Mouse (Mus musculus) midbrain, embryonic 15.5 days (tissue): ENCODE data around the gene Mea1. TPM values are rescaled to one million over a fixed set of nuclear protein-coding genes. Genes with fewer than 3 reads are reported as not detected.

Experiments
- ATAC-seq: fragments of 200-750 bp; cut with Nextera tagmentation; replicated peaks from 2 replicates; pipeline ENCODE4 v1.8.0; 2017; ENCODE audit warnings: moderate TSS enrichment
- H3K27ac ChIP-seq: fragments of 300-500 bp; sonication (generic); 2 replicates; pipeline ENCODE4 v1.5.1; 2015; ENCODE audit warnings: mild to moderate bottlenecking, inconsistent platforms
- H3K27me3 ChIP-seq: fragments of 300-500 bp; sonication (generic); replicated peaks from 2 replicates; pipeline ENCODE4 v1.6.1; 2015; ENCODE audit warnings: inconsistent platforms
- H3K36me3 ChIP-seq: fragments of 300-500 bp; sonication (generic); replicated peaks from 2 replicates; pipeline ENCODE4 v1.6.1; 2015; ENCODE audit warnings: inconsistent platforms
- H3K4me1 ChIP-seq: fragments of 300-500 bp; sonication (generic); 2 replicates; pipeline ENCODE4 v1.6.1; 2015; ENCODE audit warnings: inconsistent platforms
- H3K4me2 ChIP-seq: fragments of 300-500 bp; sonication (generic); 2 replicates; pipeline ENCODE4 v1.6.1; 2015; ENCODE audit warnings: inconsistent platforms, mild to moderate bottlenecking, moderate library complexity
- H3K4me3 ChIP-seq: fragments of 300-500 bp; sonication (generic); 2 replicates; pipeline ENCODE4 v1.5.1; 2015; ENCODE audit warnings: mild to moderate bottlenecking, inconsistent platforms
- H3K9ac ChIP-seq: fragments of 300-500 bp; sonication (generic); 2 replicates; pipeline ENCODE4 v1.6.1; 2015; ENCODE audit warnings: mild to moderate bottlenecking, inconsistent platforms
- H3K9me3 ChIP-seq: fragments of 300-500 bp; sonication (generic); 2 replicates; pipeline ENCODE4 v1.6.1; 2016; ENCODE audit warnings: inconsistent platforms
- WGBS: fragments of 180-500 bp; shearing (Covaris S2); methylation state at CpG from one replicate; pipeline ENCODE4 v1.1.7; 2015; ENCODE audit warnings: mixed read lengths; 5-methylcytosine and 5-hydroxymethylcytosine counted together
- polyA plus RNA-seq: library from polyadenylated mRNA; unstranded; fragments of >200 nt; fragmentation: Nextera tagmentation; extraction: Ambion mirVana; gene quantifications from 2 replicates; pipeline ENCODE4 v1.2.1, GENCODE M21; 2015

Gene Mea1
- polyA plus RNA-seq, 1 experiment from 2014 or later = 277 TPM

DNA sequence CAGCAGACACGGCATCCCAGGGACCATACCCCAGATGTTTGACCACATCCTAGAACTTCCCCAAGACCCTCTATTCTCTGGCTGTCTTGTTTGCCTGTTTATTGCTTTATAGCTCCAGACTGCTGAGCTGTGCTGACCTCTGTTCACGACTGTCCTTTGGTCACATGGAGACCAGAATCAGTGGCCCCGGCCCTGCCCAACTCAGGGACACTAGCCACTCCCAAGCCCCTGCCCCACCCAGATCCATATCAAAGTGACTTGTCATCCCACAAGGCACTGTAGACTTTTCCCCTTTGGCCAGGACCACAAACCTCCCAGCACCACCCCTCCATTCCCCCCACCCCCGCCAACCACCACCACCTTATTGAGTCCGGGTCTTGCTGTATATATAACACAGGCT lies 20.7 kb downstream of the Mea1 start:
- Histone ChIP-seq H3K27ac (no peak overlapping the region), H3K9ac (no peak overlapping the region), H3K4me1 (peaks cover 33% of the 10 kb centered on the region), H3K9me3 (no peaks in the 10 kb centered on the region), H3K27me3 (no peaks in the 10 kb centered on the region), H3K4me2 (no peak overlapping the region), H3K36me3 (peaks cover 5% of the 10 kb centered on the region; the same call in 1 of the 2 replicates), H3K4me3 (no peak overlapping the region)
- no peak for ATAC-seq
- WGBS = 92% methylated on average over 5 of the region's 5 CpGs

DNA sequence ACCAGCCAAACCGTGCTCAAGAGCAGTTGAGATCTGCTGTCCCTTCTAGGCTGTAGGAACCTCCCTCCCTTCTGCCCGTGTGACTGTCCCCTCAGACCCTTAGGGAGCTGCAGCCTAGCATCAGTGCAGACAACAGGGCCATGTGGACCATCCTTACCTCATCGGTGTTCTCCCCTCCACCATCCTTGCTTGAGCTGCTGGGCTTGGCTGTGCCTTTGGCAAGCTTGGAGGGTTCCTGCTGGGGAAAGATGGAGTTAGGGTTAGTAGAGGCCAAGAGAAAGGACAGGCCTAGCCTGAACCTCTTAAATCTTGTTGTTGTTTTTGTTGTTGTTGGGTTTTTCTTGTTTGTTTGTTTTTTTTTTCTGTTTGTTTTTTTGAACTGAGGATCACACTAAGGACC lies 21.3 kb downstream of the Mea1 start:
- H3K4me2 ChIP-seq = no peak overlapping the region
- no peaks in the 10 kb centered on the region for H3K27me3 ChIP-seq
- ATAC-seq = no peak
- H3K9me3 ChIP-seq = no peaks in the 10 kb centered on the region
- no peak overlapping the region for H3K27ac ChIP-seq
- H3K4me1 ChIP-seq = peaks cover 34% of the 10 kb centered on the region
- H3K36me3 ChIP-seq = peaks cover 5% of the 10 kb centered on the region; the same call in 1 of the 2 replicates
- no peak overlapping the region for H3K9ac ChIP-seq
- no peak overlapping the region for H3K4me3 ChIP-seq
- WGBS = 91% methylated on average over 3 of the region's 3 CpGs

DNA sequence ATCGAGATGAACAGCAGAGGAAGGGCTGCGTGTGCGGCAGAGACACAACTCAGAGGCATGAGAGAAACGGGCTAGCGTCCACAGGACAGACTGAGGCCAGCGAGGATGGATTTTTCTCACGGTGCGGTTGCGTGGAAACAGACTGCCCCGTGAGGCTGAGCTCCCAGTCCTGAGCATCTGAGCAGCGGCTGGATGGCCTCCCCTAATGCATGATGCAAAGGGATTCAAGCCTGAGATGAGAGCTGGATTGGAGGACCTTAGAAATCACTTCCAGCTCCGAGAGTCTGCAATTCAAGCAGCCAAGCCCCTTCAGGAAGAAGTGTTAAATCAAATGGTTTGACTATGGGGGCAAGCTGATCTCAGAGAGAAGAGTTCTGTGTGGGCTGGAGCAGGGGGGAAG lies 22.9 kb downstream of the Mea1 start:
- WGBS = 73% methylated on average over 12 of the region's 12 CpGs
- no peak overlapping the region for H3K27ac ChIP-seq

DNA sequence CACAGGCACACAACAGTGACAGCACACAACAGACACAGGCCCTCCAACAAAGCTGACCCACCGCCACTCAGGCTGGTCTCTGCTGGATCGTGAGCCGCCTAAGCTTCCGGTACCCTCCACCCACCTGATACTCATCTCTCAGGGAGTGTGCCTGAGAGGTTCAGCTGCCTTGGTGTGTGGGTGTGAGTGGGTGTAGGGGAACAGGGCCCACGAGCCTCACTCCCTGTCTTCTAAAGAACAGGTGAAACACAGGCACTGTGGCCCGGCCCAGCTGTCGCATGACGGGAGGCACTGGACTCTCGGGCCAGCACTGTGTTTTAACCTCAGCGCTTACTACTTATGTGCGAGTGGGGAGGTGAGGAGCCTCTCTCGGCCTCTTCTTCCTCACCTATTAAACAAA lies 23.5 kb downstream of the Mea1 start:
- H3K4me1 ChIP-seq = peaks cover 42% of the 10 kb centered on the region
- H3K27ac ChIP-seq = no peak overlapping the region
- H3K27me3 ChIP-seq = no peaks in the 10 kb centered on the region
- no peak for ATAC-seq
- 88% methylated on average over 12 of the region's 12 CpGs for WGBS
- no peaks in the 10 kb centered on the region for H3K9me3 ChIP-seq
- H3K36me3 ChIP-seq = peaks cover 5% of the 10 kb centered on the region; the same call in 1 of the 2 replicates
- H3K4me2 ChIP-seq = no peak overlapping the region
- H3K9ac ChIP-seq = no peak overlapping the region
- H3K4me3 ChIP-seq = no peak overlapping the region

More for the DNA sequence above, 22.9 kb downstream of the Mea1 start:
- no peaks in the 10 kb centered on the region for H3K9me3 ChIP-seq
- H3K9ac ChIP-seq = no peak overlapping the region
- peaks cover 42% of the 10 kb centered on the region for H3K4me1 ChIP-seq
- no peak overlapping the region for H3K4me3 ChIP-seq
- H3K27me3 ChIP-seq = no peaks in the 10 kb centered on the region
- H3K36me3 ChIP-seq = peaks cover 5% of the 10 kb centered on the region; the same call in 1 of the 2 replicates
- no peak overlapping the region for H3K4me2 ChIP-seq
- ATAC-seq = no peak

DNA sequence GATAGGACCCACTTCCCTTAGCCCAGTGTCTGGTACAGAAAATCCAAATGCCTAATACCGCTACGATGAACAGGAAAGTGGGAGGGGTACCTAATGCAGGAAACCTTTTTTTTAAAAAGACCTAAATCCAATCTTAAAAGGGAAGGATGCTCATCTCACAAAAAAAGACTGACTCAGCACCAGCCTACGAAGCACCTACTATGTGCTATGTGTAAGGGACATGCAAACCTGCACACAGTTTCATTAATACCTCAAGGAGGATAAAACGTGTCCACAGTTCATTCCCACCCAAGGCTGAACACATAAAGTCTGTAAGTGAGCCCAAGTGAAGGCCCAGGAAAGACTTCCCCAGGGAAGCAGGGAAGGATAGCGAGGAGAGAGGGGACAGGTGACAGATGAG lies 23.9 kb downstream of the Mea1 start:
- Histone ChIP-seq H3K27ac (no peak overlapping the region), H3K4me1 (peaks cover 42% of the 10 kb centered on the region), H3K4me3 (no peak overlapping the region), H3K36me3 (peaks cover 5% of the 10 kb centered on the region; the same call in 1 of the 2 replicates), H3K9ac (0 out of 2 replicates have a peak overlapping the region, but pooled peaks have one; percentile 98), H3K9me3 (no peaks in the 10 kb centered on the region), H3K27me3 (no peaks in the 10 kb centered on the region), H3K4me2 (peak overlapping the region; percentile 71; the same call in 1 of the 2 replicates)
- no peak for ATAC-seq
- 84% methylated on average over 5 of the region's 5 CpGs for WGBS

DNA sequence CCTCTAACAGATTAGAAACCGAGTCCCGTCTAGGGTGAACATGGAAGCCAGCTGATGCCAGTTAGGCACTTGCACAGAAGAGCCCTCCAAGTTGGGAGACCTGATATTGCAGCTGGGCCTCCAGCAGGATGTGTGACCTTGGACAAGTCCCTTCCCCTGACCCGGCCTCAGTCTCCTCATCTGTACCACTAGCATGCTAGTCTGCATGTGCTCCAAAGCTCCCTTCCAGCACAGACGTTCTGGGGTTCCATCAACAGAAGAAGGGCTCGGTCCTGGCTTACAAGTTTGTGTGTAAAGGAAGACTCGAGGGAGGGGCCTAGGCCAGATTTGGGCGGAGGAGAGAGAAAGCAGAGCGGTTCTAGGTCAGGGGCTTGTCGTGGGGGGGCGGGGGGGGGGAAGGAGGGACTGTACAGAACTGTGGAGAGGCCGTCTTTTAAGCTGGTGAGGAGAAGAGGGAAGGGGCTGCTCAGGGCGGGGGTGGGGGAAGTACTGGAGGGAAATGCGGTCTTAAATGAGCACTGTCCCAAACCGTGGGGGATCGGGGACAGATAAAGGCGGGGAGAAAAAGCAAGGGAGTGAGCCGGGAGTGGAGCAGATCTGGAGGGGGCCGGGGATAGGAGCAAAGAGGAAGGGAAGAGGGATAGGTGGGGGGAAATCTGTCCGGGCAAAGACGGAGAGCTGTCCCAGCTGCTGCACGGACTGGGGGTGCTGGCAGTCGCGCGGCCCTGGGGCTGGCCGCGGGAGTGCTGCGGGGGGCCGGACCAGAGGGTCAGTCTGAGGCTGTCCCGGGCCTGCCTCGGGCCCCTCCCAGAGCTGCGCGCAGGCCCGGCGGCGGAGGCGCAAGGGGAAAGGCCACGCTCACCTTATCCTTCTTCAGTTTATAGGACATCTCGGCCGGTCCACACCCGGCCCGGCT lies 25.6 kb downstream of the Mea1 start:
- Histone ChIP-seq H3K4me2 (peak overlapping the region; percentile 71), H3K9ac (peak overlapping the region; percentile 98), H3K9me3 (no peaks in the 10 kb centered on the region), H3K4me1 (peaks cover 42% of the 10 kb centered on the region), H3K36me3 (peaks cover 5% of the 10 kb centered on the region; the same call in 1 of the 2 replicates), H3K27me3 (no peaks in the 10 kb centered on the region), H3K27ac (peak overlapping the region; percentile 93), H3K4me3 (peak overlapping the region; percentile 79)
- 5% methylated on average over 40 of the region's 41 CpGs for WGBS
- peak; percentile 76 for ATAC-seq

DNA sequence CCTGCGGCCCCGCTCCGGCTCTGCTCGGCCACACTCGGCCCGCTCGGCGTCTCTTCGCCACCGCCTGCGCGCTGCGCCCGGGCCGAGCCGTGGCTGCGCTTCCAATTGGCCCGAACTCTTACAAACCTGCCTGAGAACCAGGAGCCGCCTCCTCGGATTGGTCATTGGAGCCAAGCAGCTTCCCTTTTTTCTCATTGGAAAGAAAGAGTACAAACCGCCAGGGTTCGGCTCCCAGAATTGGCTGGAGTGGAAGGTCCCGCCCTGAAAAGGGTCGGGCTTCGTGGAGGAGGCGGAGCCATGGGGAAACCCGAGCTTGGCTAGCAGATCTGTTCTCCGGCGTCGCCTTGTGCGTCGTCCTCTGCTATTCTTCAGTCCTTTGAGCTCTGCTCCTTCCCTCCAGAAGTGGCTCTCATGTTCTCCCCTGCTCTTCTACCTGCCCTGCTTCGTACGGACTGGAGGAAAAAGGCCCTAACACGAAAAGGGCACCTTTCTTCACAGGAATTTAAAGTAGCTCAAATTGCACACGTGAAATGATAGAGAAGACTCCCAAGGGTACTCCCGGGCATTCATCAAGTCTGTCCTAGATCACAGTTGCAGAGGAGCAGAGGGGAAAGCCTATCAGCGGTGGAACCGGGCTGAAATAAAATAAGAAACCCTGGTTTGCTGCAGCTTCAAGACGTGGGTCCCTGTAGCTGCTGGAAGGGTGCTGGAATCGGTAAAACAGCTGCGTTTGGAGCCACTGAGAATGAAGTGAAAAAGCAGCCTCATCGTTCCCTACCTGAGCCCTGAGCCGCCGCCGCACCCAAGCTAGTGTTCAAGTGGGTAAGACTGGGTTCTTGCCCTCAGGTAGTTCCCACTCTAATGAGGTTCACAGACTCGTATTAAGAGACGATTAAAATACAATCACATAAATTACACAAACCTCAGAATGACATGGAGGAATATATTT lies 26.6 kb downstream of the Mea1 start, which contains the start of gene Ppp2r5d:
Gene Ppp2r5d (minus strand): TSS at position 225 of the 949 bp plus-strand sequence.
- Histone ChIP-seq H3K9me3 (no peaks in the 10 kb centered on the region), H3K9ac (peak within 1 kb of the TSS; percentile 98), H3K4me3 (peak within 1 kb of the TSS; percentile 79), H3K4me1 (peaks cover 42% of the 10 kb centered on the region), H3K27ac (peak within 1 kb of the TSS; percentile 93), H3K4me2 (peak within 1 kb of the TSS; percentile 87), H3K27me3 (no peaks in the 10 kb centered on the region), H3K36me3 (no peaks in the 10 kb centered on the region)
- WGBS = under 1% methylated on average over 48 of the region's 48 CpGs
- ATAC-seq = peak; percentile 96

DNA sequence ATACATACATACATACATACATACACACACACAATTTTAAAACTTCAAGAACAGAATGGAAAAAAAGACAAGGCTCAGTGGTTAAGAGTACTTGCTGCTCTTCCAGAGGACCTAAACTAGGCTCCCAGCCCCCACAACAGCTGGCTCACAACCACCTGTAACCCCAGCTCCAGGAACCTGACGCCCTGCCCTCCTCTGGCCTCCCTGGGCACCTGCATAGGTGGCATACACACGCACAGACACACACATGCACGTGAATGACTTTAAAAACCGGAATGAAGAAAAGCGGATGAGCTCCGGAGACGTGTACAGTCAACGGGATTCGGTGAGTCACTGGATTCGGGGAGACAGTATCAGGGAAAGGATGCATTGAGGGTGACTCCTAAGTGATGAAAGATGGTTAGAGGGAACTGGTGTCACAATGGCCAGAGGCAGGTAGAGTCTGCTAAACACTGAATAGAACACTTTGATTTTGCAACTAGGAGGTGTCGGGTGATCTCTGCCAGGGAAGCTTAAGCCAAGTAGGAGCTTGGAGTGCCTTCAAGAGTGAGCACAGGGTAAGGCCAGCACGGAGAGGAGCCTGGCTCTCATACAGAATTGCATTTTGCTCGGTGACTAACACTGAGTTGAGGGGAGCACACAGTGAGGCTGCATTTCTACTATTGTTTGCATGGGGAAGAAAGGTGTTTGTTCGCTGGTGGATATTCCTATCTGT lies 27.9 kb downstream of the Mea1 start:
- no peak overlapping the region for H3K4me3 ChIP-seq
- no peaks in the 10 kb centered on the region for H3K9me3 ChIP-seq
- ATAC-seq = no peak
- H3K4me2 ChIP-seq = no peak overlapping the region
- no peak overlapping the region for H3K9ac ChIP-seq
- peaks cover 34% of the 10 kb centered on the region for H3K4me1 ChIP-seq
- no peaks in the 10 kb centered on the region for H3K36me3 ChIP-seq
- WGBS = 93% methylated on average over 14 of the region's 14 CpGs
- H3K27ac ChIP-seq = no peak overlapping the region
- no peaks in the 10 kb centered on the region for H3K27me3 ChIP-seq

DNA sequence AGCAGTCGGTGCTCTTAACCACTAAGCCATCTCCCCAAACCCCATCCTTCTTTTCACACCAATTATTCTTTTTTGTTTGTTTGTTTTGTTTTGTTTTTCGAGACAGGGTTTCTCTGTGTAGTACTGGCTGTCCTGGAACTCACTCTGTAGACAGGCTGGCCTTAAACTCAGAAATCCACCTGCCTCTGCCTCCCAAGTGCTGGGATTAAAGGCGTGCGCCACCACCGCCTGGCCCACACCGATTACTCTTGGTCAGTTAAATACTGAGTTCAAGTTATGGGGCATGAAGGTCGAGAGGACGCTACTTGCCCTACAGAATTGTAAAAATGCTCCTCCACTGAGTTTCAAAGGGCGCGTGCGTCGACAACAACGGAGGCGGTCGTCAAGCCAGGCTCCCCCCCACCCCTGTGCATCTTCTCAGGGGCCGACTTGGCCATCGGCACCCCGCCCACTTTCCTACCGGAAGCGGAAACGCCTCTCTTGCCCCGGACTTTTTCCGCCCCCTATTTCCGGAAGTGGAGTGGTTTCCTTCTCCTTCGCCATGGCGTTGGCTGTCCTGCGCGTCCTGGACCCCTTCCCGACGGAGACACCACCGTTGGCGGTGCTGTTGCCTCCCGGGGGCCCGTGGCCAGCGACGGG lies 32.5 kb downstream of the Mea1 start, which contains the start of gene Pex6:
Gene Pex6 (plus strand): TSS at position 505 of the 639 bp plus-strand sequence.
- 7% methylated on average over 36 of the region's 36 CpGs for WGBS
- peak; percentile 93 for ATAC-seq
- Histone ChIP-seq H3K36me3 (peaks cover 14% of the 10 kb centered on the region), H3K9ac (peak within 1 kb of the TSS; percentile 93), H3K27ac (peak within 1 kb of the TSS; percentile 87), H3K4me2 (peak within 1 kb of the TSS; percentile 92), H3K27me3 (no peaks in the 10 kb centered on the region), H3K4me3 (peak within 1 kb of the TSS; percentile 91), H3K9me3 (no peaks in the 10 kb centered on the region), H3K4me1 (peaks cover 16% of the 10 kb centered on the region)

DNA sequence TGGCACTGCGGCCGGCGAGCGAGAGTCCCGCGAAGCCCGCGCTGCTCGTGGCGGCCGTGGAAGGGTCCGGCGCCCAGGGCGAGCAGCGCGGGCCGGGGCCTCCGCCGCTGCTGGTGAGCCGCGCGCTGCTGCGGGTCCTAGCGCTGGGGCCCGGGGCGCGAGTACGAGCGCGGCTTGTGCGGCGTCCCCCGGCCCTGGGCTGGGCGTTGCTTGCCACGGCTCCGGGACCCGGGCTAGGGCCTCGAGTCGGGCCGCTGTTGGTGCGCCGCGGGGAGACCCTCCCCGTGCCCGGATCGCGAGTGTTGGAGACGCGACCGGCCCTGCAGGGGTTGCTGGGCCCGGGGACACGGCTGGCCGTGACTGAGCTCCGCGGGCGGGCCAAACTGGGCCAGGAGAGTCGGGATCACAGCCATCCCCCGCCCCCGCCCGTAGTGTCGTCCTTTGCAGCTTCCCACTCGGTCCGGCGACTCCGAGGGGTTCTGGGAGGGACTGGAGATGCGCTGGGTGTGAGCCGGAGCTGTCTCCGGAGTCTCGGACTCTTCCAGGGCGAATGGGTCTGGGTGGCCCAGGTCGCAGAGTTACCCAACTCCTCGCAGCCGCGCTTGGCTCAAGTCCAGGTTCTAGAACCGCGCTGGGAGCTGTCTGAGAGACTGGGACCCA lies 33.1 kb downstream of the Mea1 start:
- no peaks in the 10 kb centered on the region for H3K27me3 ChIP-seq

More for the DNA sequence above, 33.1 kb downstream of the Mea1 start:
- WGBS = under 1% methylated on average over 72 of the region's 76 CpGs
- ATAC-seq = peak; percentile 62
- Histone ChIP-seq H3K9ac (peak overlapping the region; percentile 93), H3K27ac (peak overlapping the region; percentile 87), H3K4me1 (peaks cover 16% of the 10 kb centered on the region), H3K9me3 (no peaks in the 10 kb centered on the region), H3K4me2 (peak overlapping the region; percentile 92), H3K4me3 (peak overlapping the region; percentile 91), H3K36me3 (peaks cover 14% of the 10 kb centered on the region)
